Mouse (Mus musculus): ENCODE measurements around the gene Adig. TPM values are rescaled to one million over a fixed set of nuclear protein-coding genes. Genes with fewer than 3 reads are reported as not detected.

Gene Adig
- 1.4 to 1.5 TPM in 2 of 4 replicates, not detected in the others for total RNA-seq (2023; ENCODE audit: inconsistent age)

DNA sequence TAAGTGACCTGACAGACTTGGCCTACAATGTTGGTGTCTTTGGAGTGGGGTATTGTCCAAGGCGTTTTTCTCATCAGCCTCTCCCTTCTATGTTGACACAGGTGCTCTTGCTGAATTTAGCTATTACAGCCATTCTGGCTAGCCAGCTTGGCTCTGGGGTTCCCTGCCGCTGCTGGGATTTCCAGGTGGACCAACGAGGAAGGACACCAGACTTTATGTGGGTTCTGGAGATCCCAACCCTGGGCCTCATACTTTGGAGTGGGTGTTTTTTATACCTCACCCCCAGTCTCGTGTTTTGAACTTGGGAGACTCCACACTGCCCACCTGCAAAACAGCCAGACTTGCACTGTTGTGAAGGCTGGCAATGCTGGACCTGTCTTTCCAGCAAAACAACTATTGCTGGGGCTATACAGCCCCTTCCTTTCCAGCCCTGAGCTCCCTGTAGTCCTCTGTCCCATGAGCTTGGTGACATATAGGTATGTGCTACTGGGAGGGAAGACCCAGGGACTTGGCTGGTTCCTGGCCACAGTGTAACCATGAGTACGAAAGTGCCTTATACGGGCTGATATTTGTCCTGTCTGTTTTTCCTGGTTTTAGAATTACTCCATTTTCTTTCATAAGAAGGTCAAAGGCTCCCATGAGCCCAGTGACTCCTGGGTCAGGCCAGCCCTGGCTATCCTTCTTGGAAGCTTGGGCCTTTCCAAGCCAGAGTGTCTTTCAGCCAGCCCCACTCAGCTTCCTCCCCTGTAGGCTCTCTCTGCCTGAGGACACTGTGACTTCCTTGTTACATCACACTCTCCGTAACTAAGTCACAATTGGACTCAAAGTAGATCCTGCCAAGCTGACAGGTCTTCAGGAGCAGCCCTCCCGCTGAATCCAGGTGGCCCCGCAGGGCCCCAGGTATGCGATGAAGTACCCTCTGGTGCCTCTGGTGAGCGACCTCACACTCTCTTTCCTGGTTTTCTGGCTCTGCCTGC lies at the start of gene Adig:
TSS of gene Adig (plus strand) at position 777 of the 977 bp plus-strand sequence.

GRCm38 (mm10) chr2:158512528-158512927 lies 10.1 kb downstream of the Adig start, which contains the start of gene Arhgap40:
TSS of gene Arhgap40 (plus strand) at chr2:158512796.

Other genes with a start within 250 kb of the Adig start
- not detected in 4 replicates for gene Bpi, start 244.5 kb upstream of the Adig start, total RNA-seq (2023; ENCODE audit: inconsistent age)
- gene Lbp, start 196.1 kb upstream of the Adig start, total RNA-seq (2023; ENCODE audit: inconsistent age), result not detected in 4 replicates
- gene Snhg11, start 127.0 kb upstream of the Adig start, total RNA-seq (2023; ENCODE audit: inconsistent age), result not detected in 4 replicates
- gene Ralgapb, start 92.8 kb upstream of the Adig start, total RNA-seq (2023; ENCODE audit: inconsistent age), result 70.1 to 80.7 TPM (median 73.8 TPM) in 4 replicates
- not detected in 4 replicates for gene Arhgap40, start 10.2 kb downstream of the Adig start, total RNA-seq (2023; ENCODE audit: inconsistent age)
- gene Slc32a1, start 108.2 kb downstream of the Adig start, total RNA-seq (2023; ENCODE audit: inconsistent age), result 0.16 to 0.24 TPM in 2 of 4 replicates, not detected in the others
- gene Actr5, start 122.3 kb downstream of the Adig start, total RNA-seq (2023; ENCODE audit: inconsistent age), result 45.1 to 50.6 TPM (median 47.1 TPM) in 4 replicates
- gene Ppp1r16b, start 162.8 kb downstream of the Adig start, total RNA-seq (2023; ENCODE audit: inconsistent age), result 190 to 224 TPM (median 200 TPM) in 4 replicates